Mouse (Mus musculus) kidney, postnatal 36 days (tissue): ENCODE data around the gene Pigb.

Source experiments
- DNase-seq, 2 experiments: peaks; one replicate each; pipeline ENCODE4 v3.0.0; 2021 to 2022; ENCODE audit warnings: mixed read lengths in 2 of 2

Pigb gene

GRCm38 (mm10) chr9:72988706-72989105 is 51.5 kb downstream of the Pigb start:
- peak; percentile 52 to 53 for DNase-seq

- DNase-seq: no peak
Measured at GRCm38 (mm10) chr9:72987703-72988102, 52.5 kb downstream of the Pigb start.

GRCm38 (mm10) chr9:72985250-72986220 is 54.6 kb downstream of the Pigb start, which contains the start of the genes Ccpg1os and Ccpg1:
Gene Ccpg1os, minus strand, starts transcription at chr9:72985382.
Gene Ccpg1, plus strand, starts transcription at chr9:72985429.
- peak; percentile 98 for DNase-seq

- DNase-seq: no peak
Measured at GRCm38 (mm10) chr9:72983066-72983465, 57.1 kb downstream of the Pigb start.

GRCm38 (mm10) chr9:72975242-72975641 is 64.9 kb downstream of the Pigb start:
- no peak for DNase-seq

GRCm38 (mm10) chr9:72974734-72975133 is 65.4 kb downstream of the Pigb start:
- no peak for DNase-seq

GRCm38 (mm10) chr9:72972984-72973383 is 67.2 kb downstream of the Pigb start:
- no peak for DNase-seq

GRCm38 (mm10) chr9:72972435-72972834 is 67.7 kb downstream of the Pigb start:
- DNase-seq: no peak

- DNase-seq: peak; percentile 22 to 42
Measured at GRCm38 (mm10) chr9:72969874-72970273, 70.3 kb downstream of the Pigb start.

- DNase-seq: peak; percentile 46 to 49
Measured at GRCm38 (mm10) chr9:72968349-72969061, 71.7 kb downstream of the Pigb start.

- no peak for DNase-seq
Measured at GRCm38 (mm10) chr9:72961959-72962358, 78.2 kb downstream of the Pigb start.

- peak; percentile 51 to 62 for DNase-seq
Measured at GRCm38 (mm10) chr9:72961346-72961745, 78.8 kb downstream of the Pigb start.

- peak; percentile 80 to 88 for DNase-seq
Measured at GRCm38 (mm10) chr9:72958521-72959450, 81.4 kb downstream of the Pigb start, which contains the start of the genes Dyx1c1 and Gm44503. Gene Dyx1c1, plus strand, starts transcription at chr9:72958785. Gene Gm44503, plus strand, starts transcription at chr9:72958852.
